Mouse (Mus musculus): ENCODE measurements around the gene Slc4a11.
A peak's percentile ranks its signal among the peaks of the same experiment; 100 is the strongest.

The Slc4a11 gene

DNA sequence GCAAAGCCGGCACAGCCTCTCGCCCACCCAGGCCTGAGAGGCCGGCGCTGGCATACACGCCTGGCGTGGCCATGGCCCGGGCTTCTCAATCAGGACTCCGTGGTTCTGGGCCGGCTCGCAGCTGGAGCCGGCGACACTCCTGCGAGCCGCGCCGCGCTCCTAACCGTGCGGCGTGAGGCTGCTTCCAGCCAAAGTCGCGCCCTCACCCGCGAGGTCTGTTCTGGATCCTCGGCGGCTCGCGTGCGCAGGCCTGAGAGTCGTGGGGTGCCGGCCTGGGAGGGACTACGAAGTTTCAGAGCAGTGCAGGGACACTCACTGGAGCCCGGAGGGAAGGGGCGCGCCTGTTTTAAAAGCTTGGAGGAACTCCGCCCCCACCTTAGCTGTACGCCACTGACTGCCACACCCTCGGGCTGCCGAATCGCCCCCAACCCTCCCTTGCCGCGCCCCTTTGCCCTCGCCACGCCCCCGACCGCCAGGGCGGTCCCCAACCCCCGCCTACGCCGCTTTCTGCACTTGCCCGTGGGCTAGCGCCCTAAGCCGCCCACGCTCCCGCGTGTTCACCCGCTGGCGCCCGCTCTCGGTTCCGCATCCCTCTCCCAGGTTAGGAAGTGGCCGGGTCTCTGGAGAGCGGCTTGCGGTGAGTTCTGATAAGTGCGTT lies at the start of gene Slc4a11:
Gene Slc4a11 (minus strand): TSS at position 367 of the 658 bp plus-strand sequence.
- DNase-seq: peak; percentile 42

DNA sequence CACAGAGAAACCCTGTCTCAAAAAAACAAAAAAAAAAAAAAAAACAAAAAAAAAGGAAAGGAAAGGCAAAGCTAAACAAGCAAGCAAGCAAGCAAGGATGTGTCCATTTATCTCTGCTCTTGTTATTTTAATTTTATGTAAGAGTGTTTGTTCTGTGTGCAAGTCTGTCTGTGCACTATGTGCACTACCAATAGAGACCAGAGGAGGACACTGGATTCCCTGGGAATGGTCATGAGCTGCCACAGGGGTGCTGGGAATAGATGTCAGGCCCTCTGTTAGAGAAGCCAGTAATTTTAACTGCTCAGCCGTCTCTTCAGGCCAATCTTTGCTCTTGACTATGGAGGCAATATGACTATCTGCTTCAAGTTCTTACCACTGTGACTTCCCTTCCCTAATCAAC lies 46.3 kb upstream of the Slc4a11 start:
- DNase-seq: no peak

DNA sequence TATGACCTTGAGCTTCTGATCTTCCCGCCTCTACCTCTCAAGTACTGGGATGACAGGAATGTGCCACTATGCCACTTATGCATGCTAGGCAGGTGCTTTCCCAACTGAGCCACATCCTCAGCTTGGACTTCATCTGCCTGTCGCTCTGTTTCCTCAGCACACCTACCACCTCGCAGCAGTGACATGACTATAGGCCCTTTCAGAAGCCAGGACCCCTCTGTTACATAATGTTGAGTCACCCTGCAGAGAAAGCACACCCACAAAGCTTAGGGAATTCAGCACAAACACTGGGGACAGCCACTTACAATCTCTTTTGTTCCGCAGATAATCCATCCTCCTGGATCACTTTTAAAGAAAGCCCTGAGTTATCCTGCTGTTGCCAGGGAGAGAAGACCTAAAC lies 42.8 kb upstream of the Slc4a11 start:
- DNase-seq: no peak

DNA sequence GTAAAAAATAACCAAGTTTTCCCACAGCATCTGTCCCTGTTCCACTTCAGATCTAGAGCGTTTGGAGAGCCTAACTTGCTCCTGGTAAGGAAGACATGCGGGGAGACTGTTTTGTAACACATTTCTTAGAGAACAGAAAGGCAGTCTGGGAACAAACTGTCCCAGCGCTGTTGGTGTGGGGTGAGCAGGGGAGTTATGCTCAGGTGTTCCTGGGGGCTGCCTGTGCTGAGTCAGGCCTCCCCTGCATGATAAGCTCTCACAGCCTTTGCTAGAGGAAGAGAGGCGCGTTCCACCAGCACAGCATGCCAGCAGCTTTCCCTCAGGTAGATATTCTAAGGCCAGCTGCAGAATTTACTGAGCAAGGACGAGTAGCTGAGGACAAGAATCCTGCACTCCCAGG lies 40.7 kb upstream of the Slc4a11 start:
- DNase-seq: peak; percentile 31

DNA sequence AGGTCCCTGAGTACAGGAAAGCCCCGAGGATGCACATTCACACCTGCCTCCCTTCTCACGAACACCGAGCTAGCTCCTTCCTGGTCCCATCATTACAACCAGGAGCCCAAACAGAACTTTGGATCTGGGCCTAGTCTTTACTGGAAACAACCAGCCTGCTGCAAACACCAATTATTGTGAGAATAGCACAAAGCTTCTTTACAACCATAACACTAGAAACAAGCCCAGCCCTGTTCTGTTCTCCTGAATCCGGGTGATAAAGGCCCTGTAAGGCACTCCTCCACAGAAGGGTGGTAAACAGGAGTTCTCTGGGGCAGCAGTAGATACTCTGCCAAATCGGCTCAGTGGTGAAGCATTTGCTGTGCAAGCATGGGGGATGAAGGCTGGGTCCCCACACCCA lies 38.0 kb upstream of the Slc4a11 start:
- peak; percentile 75 for DNase-seq

DNA sequence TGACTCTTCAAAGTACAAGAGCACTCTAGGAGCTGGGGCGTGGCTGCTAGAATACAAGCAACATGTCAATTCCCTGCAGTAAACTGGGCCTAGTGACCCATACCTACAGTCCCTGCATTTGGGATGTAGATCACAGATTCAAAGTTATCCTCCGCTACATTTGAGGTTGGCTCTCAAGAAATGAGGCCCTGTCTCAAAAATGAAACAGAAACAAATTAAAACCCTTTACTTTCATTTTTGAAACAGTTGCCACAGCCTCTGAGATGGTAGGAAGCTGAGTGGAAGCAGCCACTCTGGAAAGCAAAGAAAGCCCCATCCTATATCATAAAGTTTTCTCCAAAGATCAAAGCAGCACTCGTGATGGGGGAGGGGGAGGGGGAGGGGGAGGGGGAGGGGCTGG lies 36.1 kb upstream of the Slc4a11 start:
- no peak for DNase-seq

DNA sequence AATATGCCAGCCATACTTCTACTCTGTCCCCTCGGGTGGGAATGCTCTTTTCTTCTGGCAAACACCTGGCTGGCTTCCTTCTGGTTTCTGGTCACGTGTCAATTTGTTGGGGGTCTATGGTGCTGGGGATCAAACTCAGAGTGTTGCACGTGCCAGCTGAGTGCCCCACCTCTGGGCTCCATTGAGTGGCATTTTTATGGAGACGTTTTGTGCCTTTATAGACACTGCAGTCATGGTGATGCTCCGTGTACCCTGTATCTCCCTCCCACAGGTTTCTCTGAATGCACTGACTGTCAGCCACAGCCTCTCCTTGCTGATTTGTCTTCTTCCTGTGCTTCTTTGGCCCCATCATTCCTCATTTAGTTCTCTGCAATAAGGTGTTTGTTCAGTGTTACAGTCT lies 34.5 kb upstream of the Slc4a11 start:
- DNase-seq: no peak

DNA sequence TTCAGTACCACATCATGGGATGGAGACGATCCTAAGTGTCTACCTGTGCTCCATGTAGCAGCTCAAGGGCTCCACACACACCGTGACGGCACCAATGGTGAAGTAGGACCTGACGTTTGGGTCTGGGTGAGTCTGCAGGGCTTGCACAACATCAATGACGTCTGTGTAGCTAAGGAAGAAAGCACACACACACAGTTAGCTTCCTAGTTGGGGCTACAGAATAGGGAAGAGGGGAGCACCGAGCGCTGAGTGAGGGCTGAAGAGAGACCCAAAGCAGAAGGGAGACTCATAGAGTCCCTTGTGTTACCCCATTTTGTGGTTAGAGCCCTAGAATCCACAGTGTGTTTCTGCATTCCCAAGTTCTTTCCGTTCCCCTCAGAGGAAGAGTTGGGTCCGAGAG lies 33.4 kb upstream of the Slc4a11 start:
- peak; percentile 49 for DNase-seq

DNA sequence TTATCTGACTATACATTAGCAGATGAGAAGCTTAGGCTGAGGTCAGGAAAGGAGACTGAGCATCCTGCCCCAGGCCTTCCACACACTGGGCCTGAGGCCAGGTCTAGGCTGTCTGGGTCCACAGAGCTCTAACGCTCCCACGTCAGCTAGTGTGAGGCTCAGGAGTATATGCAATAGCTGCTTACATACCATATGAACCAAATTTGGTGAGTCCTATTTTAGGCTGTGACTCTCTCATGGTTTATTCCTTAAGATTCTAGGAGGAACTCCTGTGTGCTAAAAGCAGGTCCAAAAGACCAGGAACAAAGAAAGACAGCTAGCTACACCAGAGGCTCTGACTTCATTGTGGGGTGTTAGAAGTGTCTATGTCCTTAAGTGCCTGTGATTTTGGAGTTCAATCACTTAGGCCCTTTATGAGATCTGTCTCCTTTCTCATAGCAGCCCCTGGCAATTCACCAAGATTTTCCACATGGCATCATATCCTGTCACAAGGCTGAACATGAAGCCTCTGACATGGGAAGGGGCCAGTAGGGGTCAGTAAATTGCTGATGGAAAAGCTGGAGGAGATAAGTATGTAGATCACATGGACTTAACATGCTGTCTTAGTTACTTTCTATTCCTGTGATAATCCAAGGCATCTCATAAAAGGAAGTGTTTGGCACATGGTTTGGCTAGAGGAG lies 31.7 kb upstream of the Slc4a11 start:
- DNase-seq: no peak

DNA sequence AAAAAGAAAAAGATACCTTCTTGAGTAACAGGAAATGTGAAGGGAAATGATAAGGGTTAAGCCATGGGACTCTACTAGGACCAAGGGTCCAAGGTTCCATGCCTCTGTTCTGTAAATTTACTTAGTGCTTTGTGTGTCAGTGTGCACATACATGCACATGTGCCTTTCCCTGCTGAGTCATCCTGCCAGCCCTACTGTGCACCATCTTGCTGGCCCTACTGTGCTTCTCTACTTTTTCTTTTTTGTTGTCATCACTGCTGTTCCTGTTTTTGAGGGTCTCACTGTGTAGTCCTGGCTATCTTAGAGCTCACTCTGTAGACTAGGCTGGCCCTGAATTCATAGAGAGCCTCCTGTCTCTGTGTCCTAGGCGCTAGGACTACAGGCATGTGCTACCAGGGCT lies 30.4 kb upstream of the Slc4a11 start:
- DNase-seq: no peak

DNA sequence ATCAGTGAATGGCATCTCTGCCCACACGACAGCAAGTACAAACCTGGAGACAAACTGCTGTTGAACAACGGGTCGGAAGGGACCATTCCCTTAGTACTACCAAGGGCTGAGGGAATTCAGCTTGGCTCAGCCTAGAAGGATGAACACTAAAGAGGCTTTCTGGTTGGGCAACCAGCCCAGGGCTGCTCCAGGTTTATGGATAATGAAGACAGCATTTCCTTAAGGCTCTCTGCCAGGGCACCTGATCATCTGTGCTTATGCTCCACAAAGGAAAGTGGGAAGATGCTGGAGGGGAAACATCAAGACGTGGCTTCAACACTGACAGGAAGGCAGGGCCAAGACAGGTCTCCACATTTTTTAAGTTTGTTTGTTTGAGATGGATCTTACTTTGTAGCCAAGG lies 27.1 kb upstream of the Slc4a11 start:
- DNase-seq: no peak

DNA sequence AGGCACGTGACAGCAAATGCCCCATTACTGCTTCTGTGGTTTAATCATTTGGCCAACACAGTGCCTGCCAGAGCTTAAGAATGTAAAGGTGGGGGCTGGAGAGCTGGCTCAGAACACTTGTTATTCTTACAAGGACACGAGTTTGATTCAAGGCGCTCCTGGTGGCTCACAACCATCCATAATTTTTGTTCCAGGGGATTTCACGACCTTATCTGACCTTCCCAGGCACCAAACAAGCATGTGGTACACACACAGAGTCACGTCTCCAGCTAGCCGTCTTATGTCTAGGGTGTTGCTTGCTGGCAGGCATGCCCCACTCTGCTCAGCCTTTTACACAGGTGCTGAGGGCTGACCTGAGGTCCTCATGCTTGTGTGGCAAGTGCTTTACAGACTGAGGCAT lies 20.6 kb upstream of the Slc4a11 start:
- no peak for DNase-seq

DNA sequence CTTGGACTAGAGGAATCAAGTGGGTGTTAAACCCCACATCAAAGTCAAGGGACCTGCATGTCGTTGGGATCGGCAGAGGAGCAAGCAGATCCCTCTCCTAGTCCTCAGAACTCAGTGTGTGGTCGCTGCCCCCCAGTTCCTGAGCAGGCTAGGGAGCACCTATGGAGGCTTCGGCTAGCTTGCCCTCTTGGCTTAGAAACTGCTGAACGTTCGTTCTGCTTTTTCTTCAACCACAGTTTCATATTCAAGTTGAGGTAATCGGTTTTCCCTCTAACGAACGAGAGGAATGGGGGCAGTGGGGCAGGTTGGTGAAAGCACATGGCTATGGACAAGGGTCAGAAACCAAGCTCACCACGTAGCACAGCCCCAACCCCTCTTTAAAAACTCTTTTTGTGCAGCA lies 9.7 kb upstream of the Slc4a11 start:
- DNase-seq: no peak

DNA sequence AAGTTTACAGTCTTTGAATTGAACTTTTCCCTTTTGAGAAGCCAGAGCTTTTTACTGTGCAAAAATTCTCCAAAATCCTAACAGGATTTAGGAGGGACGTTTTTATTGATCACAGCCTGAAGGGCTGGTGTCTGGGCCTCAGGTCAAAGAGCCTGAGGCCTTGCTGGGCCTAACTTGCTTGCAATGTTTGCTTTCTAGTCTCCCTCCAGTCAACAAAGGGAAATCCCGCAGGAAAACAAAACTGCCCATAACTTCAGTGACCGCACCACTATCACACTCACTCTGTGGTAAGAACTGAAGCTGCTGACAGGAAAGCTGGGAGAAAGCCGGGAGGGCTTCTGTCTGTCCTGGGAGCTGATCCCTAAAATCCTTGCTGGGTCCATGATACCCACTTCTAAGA lies 9.3 kb upstream of the Slc4a11 start:
- no peak for DNase-seq

DNA sequence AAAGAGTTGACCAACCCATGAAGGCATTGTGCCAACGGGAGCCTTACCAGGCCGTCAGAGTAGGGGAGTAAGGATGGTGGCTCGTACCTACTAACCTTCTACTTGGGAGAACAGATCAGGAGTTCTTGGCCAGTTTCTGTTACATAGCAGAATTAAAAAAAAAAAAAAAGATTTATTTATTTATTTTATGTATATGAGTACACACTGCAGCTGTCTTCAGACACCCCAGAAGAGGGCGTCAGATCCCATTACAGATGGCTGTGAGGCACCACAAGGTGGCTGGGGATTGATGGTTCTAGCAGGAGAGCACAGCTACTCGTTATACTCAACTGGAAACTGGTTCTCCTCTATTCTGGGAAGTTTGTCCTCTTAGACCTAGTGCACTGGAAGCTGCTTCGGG lies 7.9 kb upstream of the Slc4a11 start:
- no peak for DNase-seq

DNA sequence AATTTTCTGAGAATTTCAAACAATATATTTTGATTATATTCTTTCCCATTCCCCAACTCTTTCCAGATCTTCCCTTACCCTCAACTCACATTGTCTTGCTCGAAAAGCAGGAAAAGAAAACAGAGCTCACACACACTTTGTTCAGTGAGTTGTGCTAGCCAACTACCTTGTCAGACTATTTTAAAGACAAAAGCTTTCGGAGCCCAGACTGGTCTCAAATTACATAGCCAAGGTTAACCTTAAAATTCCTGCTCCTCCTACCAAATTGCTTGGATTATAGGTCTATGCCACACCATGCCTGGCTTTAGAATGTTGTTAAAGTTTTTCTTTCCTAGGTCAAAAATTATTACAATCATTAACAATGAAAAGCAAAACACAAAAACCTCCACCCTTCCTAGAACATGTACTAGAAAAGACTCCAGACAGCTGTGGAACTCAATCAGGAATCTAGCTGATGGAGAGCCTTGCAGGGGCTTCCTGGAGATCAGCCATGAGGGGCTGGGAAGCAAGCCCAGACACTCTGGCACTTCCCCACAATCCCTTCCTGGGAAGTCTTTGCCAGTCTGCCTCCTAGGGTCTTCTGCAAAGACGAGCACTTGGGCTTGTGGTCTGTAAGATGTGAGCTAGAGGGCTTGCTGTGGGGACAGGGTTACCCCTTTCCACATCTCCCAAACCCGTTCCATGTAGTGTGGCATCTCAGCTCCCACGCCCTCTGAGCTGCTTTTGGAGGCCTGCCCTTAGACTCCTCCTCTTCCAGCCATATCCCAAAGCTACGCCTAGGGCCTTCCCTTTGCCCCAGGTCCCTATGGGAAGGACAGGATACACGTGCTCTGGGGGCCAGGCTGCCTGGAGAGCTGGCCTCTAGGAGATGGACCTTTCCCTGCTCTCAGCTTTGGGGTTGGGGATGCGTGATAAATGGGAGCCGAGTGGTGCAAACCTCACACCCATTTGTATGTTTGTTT lies 7.0 kb upstream of the Slc4a11 start:
- no peak for DNase-seq

DNA sequence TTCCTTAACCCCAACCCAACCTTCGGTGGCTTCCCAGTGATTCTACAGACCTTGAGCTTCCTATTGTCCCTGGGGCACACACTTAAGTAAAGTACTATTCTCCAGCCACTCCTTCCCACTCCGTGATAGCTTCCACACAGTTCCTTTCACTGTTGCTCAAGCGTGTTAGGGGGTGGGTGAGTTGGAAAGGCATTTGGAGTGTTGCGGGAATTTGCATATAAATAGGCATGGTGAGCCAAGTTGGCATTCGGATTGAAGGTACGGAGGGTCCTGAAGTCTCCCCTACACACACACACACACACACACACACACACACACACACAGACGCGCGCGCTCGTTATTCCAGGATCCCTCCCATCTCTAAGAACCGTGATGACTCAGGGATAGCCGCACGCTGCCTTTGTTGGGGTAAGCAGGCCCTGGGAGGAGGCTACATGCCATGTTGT lies 525 bp upstream of the Slc4a11 start:
- DNase-seq: no peak

DNA sequence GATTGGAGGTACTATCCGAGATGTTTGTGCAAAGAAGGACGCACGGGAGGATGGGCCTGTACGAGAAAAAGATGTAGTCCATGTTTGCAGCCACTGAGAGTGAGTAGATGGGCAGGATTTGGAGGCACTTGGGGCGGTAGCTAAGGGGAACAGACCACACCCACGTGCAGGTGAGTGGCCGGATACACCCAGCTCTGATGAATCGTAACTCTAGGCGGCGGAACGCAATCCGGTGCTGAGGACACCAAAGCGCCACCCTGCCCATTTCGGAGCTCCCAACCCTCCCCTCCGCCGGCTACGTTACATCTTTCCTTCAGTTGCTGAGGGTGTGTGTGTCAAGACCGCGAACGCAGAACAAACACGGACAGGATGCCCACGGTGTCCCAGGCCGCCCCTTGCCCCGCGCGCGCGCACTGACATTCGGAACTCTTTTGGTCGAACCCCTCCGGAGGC lies 593 bp downstream of the Slc4a11 start:
- DNase-seq: no peak

DNA sequence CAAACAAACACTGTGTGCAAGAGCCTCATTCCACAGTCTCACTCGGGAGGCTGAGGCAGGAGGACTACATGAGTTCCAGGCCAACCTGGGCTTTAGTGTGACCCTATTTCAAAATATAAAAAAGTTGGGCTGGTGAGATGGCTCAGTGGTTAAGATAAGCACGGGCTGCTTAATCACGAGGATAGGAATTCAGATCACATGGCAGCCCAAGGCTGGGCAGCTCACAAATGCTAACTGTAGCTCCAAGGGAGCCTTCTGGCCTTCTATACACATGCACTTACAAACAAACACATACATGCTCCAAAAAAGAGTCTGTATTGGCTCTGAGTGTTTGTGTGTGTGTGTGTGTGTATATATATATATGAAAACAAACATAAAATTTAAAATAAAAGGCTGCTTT lies 3.8 kb downstream of the Slc4a11 start:
- DNase-seq: no peak

DNA sequence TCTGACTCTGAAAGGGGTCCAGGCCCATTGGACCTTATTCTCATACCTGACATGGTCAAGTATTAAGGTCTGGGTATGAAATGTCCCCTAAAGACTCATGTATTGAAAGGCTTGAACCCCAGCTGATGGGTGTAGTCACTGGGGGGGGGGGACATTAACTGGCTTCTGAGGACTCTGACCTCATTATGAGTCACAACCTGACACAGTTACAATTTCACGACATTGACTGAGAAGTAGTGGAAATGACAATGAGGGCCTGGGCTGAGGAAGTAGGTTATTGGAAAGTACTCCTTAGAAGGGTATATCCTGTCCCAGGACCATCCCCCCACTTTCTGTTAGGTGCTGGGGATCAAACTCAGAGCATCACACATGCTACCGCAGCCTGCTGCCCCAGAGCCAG lies 8.3 kb downstream of the Slc4a11 start:
- no peak for DNase-seq

DNA sequence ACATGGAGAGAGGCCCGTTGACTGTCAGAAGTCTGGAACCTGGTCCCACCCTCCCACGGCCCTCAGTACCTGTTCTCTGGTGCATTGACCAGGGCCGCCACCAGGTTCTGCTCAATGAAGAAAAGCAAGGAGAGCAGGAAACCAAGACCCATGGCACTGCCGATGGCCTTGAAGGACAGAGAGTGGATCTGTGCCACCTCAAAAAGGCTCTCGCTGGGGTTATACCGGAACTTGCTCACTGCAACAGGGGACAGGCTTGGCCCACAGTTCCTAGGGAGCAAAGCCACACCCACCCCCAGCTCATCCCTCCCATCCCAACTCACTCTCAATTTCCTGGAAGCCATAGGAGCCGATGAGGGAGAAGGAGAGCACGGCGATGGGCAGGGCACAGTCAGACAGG lies 11.9 kb downstream of the Slc4a11 start:
- no peak for DNase-seq

DNA sequence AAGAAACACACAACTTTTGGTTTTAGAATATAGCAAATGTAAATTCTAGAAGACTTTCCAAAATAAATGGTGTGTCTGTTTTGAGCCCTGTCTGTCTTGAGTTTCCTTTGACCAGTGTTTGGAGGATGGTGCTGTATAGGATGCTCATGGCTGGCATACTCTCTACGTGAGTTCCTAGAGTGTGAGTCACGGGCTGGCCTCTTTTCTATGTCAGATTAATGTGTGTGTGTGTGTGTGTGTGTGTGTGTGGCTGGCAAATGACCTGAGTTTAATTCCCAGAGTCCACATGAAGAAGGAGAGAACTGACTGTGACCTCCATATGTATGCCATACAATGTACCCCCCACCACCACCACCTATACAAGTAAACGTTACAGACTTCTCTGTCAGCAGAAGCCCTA lies 15.8 kb downstream of the Slc4a11 start:
- DNase-seq: no peak

DNA sequence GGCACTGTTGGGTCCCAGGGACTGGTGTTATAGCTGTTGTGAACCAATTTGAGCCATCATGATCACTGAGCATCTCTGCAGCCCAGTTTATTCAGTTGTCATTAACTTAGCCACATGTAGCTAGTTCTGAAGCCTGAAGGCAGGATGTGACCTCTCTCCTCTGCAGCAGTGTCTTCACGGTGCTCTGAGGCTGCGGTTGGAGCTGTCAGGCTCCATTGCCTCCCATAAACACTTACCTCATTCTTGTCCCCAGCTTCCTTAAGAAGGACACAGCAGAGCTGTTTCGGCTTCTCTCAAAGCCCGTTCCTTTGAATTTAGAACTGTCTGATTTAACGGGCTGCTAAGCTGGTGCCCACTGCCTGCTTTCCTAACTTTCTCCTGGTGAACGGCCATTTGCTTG lies 17.4 kb downstream of the Slc4a11 start:
- DNase-seq: no peak

DNA sequence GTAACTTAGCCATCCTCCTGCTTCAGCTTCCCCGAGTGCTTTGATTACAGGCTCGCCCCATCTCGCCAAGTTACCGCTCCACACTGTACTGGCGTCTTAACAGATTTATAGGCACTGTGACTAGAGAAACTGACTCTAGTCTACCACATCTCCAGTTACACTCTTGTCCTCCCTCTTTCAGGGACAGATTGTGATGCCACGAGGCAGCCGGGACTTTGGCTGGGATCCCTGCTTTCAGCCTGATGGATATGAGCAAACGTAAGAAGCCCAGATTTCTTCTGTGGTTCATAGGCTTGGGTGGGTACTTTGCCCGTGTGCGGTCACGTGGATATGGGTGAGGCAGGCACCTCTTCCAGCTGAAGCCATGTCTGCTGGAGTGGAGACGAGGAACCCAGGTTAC lies 18.2 kb downstream of the Slc4a11 start:
- peak; percentile 62 for DNase-seq
